Mouse (Mus musculus) spleen, postnatal 10 days (tissue): Measurements from ENCODE around the gene Nt5c1a.

Experiments
- DNase-seq, 2 experiments: peaks; one replicate each; pipeline ENCODE4 v3.0.0; 2021 to 2022; ENCODE audit warnings: low spot score in 2 of 2

Nt5c1a gene

DNA sequence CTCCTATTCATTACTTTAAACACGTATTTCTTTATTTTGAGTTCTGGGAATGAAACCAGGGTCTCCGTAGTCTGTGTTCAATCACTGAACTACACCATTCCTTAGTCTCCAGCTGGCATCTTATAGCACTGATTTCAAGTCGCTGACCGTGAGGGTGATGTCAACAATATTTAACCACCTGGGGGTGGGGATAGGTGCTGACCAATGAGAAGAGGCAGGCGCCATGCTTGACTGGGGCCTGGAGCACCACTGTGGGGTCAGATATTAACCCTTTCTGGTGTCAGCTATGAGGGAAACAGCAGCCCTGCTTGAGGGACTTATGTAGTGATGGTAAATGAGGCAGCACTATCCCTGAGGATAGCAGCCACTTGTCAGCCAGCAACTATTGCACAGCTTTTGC, 10.1 kb downstream of the Nt5c1a start:
- no peak for DNase-seq

DNA sequence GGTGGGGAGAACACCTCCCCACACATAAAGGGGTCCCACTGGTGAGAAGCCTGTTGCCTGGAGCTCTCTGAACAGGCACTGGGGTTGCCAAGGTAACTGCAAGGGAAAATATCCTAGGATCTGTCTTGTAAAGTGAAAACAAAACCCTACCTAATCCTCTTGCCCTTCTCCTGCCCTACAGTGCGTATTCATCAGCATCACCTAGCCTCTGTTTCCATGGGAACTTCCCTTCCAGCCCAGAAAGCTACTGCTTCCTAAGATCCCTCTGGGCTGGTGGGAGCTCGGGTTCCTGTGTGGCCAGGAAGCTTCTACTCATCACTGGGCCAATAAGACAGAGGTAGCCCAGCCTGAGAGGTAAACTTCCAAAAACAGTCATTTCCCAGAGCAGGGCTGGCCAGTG, 11.0 kb downstream of the Nt5c1a start:
- no peak for DNase-seq

GRCm38 (mm10) chr4:123213975-123214374, 12.7 kb downstream of the Nt5c1a start:
- DNase-seq, result no peak

DNA sequence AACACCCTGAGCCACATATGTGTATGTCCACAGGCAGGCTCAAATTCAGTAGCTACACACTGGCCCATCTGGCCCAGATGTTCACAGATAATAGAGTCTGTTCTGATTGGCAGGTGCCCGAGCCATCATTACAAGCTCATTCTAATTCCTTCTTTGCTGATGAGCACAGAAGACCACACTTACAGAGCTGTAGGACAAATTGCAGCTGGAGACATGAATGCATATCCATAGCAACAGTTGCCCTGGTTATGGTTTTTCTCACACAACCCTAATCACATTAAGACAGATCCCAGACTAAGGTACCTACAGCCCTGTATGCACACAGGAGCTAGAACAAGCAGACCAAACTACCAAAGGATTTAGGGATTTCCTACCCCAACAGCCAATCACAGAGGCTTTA, 14.1 kb downstream of the Nt5c1a start:
- DNase-seq, result no peak

DNA sequence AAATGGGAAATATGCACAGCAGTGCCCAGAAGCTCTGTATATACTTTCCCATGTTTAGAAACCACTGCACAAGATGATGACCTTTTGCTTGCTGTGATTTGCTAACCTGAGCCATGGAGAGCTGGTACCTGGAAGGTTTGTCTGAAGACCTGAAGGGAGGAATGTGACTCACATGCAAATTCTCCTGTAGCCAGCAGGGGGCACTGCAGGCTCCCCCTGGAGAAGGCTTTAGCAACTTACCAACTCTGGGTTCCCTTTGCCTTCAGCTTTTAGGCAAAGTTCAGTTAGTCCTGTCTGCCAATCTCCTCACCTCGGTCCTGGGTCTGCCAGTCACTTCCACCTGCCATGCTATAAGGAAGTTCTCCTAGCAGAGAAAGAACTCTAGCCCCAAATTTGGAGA, 15.5 kb downstream of the Nt5c1a start:
- DNase-seq, result peak; percentile 38 to 67

GRCm38 (mm10) chr4:123219720-123220357, 18.5 kb downstream of the Nt5c1a start:
- peak; percentile 55 to 81 for DNase-seq

- DNase-seq, result no peak
Measured at GRCm38 (mm10) chr4:123220637-123221036, 19.3 kb downstream of the Nt5c1a start.

DNA sequence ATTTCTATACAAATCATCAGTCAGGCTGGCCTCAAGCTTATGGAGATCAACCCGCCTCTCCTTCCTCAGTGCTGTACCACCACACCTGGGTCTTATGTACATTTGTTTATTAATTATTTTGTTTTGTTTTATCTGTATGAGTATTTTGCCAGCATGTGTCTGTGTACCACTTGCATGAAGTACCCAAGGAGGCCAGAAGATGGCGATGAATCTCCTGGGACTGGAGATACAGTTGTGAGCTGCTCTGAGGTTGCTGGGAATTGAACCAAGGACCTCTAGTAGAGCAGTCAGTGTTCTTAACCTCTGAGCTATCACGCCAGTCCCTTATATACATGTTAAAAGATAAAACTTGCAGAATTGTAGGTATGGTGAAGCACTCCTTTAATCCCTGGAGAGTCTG, 22.0 kb downstream of the Nt5c1a start:
- DNase-seq, result peak in 1 of 2 experiments; percentile 58

DNA sequence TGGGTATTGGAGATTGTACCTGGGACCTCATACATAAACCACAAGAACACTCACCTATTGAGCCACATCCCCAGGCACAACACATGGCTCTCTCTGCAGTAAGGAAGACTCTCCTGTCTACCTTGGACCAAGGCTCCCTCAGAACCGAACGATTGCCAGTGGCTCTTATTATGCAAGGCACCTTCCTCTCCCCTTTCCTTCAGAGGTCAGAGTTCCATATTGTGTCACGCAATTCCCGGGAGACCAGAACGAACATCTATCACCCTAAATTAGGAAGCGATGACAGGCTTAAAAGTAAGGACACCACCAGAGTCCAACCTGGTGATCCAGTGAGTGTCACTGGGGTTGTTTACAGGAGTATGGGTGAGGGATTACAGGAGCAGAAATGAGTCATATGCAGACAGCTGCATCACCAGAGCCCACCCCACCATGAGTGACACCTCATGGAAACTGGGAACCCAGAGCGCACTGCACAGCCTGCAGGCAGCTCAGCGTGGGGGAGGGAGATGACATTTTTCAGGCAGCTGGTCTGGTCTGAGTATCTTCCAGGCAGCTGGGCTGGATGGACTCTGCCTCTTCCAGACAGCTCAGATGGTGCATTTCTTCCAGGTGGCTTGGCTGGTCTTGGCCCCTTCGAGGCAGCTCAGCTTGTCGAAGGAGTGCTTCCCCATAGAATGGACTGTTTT, 24.6 kb downstream of the Nt5c1a start:
- no peak for DNase-seq

DNA sequence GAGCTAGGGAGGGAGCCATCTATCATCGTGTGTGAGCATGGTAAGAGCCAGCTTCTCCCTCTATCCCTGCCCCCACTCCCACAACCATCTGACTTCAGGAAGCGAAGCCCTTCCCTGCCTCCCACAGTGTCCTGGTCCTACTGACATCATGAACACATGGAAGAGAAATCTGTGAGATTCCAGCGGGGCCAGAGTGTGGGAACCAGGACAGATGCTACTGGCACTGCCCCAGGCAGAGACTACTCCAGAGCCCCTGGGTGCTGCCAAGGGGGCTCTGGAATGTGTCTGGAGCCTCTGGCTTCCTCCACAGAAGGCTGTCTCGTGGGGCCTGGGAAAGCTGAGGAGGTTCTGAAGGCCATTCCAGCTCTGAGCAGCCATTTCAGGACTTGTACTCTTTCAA, 26.4 kb downstream of the Nt5c1a start:
- DNase-seq, result no peak

DNA sequence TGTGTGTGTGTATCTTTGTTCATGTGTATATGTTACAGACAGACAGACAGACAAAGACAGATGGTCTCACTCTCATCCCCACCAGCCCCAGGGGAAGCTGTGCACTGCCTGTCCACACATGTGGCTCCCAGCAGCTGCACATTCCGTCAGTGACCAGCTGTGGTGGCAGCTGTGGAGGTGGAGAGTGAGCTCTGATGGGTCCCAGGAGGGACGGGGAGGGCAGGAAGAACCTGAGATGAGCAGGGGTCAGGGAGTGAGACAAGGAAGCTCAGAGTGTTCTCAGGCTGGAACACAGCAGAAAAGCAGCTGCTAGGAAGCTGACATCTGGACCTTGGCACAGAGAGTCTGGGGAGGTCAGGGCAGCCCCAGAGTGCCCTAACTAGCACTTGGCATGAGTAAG, 27.0 kb downstream of the Nt5c1a start:
- peak in 1 of 2 experiments; percentile 30 for DNase-seq

DNA sequence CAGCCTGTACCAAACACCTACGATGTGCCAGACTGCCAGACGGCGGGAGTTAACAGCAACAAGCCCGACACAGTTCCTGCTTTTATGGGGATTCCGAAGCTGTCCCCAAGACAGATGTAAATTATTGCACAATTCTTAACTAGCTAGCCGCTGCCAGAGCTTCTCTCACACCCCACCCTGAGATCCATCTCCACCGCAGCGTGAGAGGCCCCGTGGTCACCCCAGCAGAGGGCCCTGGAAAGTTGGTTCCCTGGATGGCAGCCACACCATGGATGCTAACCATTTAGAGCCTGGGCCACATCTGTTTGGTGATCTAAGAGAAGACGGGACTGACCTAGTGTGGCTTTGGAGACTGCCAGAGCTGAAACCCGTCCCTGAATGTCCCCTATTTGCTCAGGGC, 27.9 kb downstream of the Nt5c1a start:
- DNase-seq, result no peak

- DNase-seq, result no peak
Measured at GRCm38 (mm10) chr4:123232841-123233240, 31.5 kb downstream of the Nt5c1a start.

GRCm38 (mm10) chr4:123233492-123234084, 32.3 kb downstream of the Nt5c1a start, which contains the start of gene Heyl:
Heyl (plus strand) TSS chr4:123233556.
- peak in 1 of 2 experiments; percentile 34 for DNase-seq

GRCm38 (mm10) chr4:123235835-123236430, 34.6 kb downstream of the Nt5c1a start:
- no peak for DNase-seq

GRCm38 (mm10) chr4:123236431-123237031, 35.2 kb downstream of the Nt5c1a start:
- no peak for DNase-seq

GRCm38 (mm10) chr4:123237386-123238266, 36.3 kb downstream of the Nt5c1a start:
- DNase-seq, result no peak

DNA sequence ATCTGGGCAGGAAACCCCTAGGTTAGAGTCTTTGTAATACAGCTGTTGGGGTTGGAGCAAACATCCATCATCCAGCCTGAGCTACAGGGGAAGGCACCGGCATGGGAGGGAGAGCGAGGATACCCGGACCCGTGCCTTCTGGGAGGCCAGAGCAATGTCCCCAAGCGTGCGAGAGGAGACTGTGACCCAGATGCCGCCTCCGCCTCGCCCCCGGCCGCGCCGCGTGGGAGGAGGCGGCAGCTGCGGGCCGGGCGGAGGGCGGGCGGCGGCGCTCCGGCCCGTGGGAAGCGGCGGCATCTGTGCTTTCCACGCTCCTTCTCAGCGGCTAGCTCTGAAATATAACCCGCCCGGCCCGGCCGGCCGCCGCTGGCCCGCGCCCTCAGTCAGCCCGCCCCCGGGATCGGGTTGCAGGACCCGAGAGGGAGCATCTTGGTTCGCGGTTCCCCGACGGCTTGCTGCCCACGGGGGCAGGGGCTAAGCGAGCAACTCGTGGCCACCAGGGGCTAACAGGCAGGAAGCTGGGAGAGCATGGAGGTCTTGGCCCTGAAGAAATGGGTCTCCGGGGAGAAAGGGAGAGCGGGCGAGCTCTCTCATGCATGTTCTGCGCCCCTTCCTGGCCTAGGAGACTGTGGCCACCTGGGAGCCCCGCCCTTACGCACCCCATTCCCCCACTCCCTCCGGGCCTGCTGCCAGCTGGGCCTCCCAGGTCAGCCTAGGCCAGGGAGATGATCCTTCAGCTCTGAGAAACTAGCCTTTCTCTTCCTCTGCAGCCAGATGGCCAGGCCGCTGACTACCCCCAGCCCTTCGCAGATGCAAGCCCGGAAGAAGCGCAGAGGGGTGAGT, 38.3 kb downstream of the Nt5c1a start:
- peak in 1 of 2 experiments; percentile 43 for DNase-seq

DNA sequence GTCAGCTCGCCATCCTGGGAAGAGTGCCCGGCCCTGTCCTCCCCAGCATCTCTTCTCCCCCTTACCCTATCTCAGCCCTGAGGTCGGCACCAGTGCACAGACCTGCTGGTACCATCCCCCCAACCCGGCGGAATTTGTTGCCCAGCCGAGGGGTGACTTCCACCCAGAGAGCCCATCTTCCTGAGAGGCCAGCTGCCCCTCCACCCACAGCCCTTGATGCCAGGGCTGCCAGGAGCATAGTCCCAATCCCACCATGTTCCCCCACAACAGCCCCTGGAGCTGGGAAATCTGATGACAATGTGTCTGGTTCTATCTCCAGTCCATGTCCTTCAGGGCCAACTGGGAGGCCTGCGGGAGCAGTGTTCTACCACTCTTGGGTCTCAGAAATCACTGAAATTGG, 44.9 kb downstream of the Nt5c1a start:
- DNase-seq, result no peak

DNA sequence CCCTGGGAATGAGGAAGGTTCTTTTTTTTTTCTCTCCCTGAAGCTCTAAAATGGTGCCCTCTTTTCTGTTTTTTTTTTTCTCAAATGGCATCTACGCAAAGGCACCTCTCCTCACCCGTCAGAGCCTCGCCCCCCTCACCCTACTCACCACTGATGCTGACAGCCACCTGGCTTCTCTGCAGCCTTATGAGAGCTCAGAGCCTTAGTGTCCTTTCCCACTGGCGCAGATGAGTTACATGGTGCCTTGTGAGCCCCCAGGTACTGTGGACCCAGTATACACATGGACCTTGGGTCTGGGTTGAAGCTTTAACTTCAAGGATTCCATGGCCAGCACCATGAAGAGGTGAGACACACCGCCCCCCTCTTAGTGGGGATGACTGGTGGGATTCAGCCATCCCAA, 45.3 kb downstream of the Nt5c1a start:
- DNase-seq, result no peak
